Mouse (Mus musculus): ENCODE results near the gene Naa38. TPM values are rescaled to one million over a fixed set of nuclear protein-coding genes. Genes with fewer than 3 reads are reported as not detected.
"Not testable (repeated sequence)": the region's sequence is repeated elsewhere in the genome, so short reads cannot be mapped to it uniquely, and the experiment has no call there.

Gene Naa38
- polyA plus RNA-seq, 1 experiment from 2014 or later = 164 TPM

DNA sequence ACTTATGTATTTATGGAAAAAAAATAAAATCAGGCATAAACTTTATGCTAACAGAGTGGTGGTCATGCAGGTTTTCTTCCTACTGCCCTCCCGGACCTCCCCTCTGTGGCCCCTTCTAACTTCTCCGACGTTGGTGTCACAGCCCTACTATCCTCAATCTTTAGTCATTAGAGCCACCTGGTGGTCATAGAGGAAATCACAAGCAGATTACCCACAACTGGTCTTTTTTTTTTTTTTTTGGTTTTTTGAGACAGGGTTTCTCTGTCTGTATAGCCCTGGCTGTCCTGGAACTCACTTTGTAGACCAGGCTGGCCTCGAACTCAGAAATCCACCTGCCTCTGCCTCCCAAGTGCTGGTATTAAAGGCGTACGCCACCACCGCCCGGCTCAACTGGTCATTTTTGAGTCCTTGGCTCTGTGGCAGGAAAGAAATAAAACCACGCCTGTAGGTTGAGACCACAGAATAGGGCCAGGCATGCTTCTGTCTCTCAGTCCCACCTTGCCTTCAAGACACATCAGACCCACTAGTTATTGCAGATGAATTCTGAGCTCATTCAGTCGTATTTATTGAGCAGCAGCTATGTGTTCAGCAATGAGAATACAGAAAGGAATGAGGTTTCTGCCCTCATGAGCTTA lies 4.8 kb upstream of the Naa38 start:
- H3K4me2 ChIP-seq (replicated peaks; ENCODE audit: low read depth) = 0 out of 2 replicates have a peak overlapping the region, but pooled peaks have one; percentile 25

DNA sequence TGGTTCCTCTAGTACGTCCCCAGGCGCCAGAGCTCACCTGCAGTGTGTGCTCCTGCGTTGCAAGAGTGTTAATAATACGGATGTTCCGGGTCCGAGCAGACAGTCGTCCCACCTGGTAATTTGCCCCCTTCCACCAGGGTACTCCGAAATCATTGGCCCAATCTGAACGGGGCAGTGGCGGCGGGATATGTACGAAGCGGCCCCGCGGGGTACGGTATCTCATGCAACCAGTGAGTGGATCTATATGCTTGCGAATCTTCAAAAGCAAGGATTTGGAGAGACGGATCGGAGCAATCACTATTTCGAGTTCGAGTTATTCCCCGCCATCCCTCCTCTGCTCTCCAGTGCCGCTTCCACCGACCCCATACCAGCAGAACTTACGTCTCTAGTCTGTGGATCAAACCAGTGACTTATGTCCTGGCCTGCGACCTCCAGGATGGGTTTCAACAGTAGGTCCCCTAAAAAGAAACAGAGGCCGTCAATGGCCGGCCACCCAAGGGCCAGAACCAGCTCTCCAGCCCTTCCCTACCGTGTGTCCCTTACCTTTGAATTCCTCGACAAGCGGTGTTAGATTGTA lies 608 bp upstream of the Naa38 start:
- H3K27ac ChIP-seq (ENCODE audit: low read depth, low read length) = peak overlapping the region; percentile 91
- not testable (repeated sequence) for H3K27me3 ChIP-seq (replicated peaks; ENCODE audit: control insufficient read depth, insufficient read depth, low read length); H3K4me1 ChIP-seq (replicated peaks; ENCODE audit: control insufficient read depth, insufficient read depth, low read length); H3K36me3 ChIP-seq (ENCODE audit: control insufficient read depth, insufficient read depth); H3K9me3 ChIP-seq (ENCODE audit: control insufficient read depth)
- peak overlapping the region; percentile 58 for H3K4me3 ChIP-seq (ENCODE audit: low read depth, low read length)
- peak overlapping the region; percentile 75 for H3K9ac ChIP-seq (ENCODE audit: low read depth, low read length)
- peak overlapping the region; percentile 76 for H3K4me2 ChIP-seq (replicated peaks; ENCODE audit: low read depth)
- ATAC-seq = peak; percentile 9; the same call in 1 of the 2 replicates
- 1% methylated on average over 31 of the region's 31 CpGs for WGBS

More for the DNA sequence above, 4.8 kb upstream of the Naa38 start:
- Histone ChIP-seq H3K27ac (ENCODE audit: low read depth, low read length) (no peak overlapping the region), H3K9me3 (ENCODE audit: control insufficient read depth) (no peaks in the 10 kb centered on the region), H3K9ac (ENCODE audit: low read depth, low read length) (no peak overlapping the region), H3K36me3 (ENCODE audit: control insufficient read depth, insufficient read depth) (no peaks in the 10 kb centered on the region), H3K4me3 (ENCODE audit: low read depth, low read length) (no peak overlapping the region), H3K27me3 (replicated peaks; ENCODE audit: control insufficient read depth, insufficient read depth, low read length) (no peaks in the 10 kb centered on the region), H3K4me1 (replicated peaks; ENCODE audit: control insufficient read depth, insufficient read depth, low read length) (no peaks in the 10 kb centered on the region)
- 51% methylated on average over 10 of the region's 10 CpGs for WGBS
- TF ChIP-seq CTCF (IDR thresholded peaks at IDR 0.05; ENCODE audit: low read depth) = peak; percentile 78
- ATAC-seq = 0 out of 2 replicates have a peak, but pooled peaks have one; percentile 9

DNA sequence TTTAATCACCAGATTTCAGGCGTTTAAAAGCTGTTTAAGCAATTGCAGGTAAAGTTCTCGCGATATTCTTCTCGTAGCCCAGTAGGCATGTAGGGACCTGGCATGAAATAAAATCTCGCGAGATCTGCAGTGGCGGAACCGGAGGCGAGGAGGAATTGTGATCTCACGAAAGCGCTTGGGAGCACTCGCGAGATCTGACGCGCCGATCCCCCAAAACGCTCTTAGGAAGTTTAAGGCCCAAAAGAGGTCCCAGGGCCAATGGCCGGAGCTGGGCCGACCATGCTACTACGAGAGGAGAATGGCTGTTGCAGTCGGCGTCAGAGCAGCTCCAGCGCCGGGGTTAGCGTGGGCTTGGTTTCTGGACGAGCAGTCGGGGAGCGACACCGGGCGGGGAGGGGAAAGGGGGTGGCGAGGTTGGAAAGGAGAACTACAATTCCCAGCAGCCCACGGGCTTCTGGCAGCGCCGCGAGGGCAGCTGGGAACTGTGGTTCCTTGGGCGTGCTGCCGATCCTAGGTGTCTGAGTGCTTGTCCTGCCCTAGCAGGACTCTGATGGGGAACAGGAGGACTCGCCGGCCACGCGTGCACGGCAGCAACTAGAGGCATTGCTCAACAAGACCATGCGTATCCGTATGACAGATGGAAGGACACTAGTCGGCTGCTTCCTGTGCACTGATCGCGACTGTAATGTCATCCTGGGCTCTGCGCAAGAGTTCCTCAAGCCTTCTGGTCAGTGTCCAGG lies 517 bp downstream of the Naa38 start:
- Histone ChIP-seq H3K9ac (ENCODE audit: low read depth, low read length) (peak overlapping the region; percentile 75), H3K27me3 (replicated peaks; ENCODE audit: control insufficient read depth, insufficient read depth, low read length) (no peaks in the 10 kb centered on the region), H3K4me3 (ENCODE audit: low read depth, low read length) (peak overlapping the region; percentile 58), H3K9me3 (ENCODE audit: control insufficient read depth) (no peaks in the 10 kb centered on the region), H3K36me3 (ENCODE audit: control insufficient read depth, insufficient read depth) (peaks cover 16% of the 10 kb centered on the region), H3K27ac (ENCODE audit: low read depth, low read length) (peak overlapping the region; percentile 91), H3K4me1 (replicated peaks; ENCODE audit: control insufficient read depth, insufficient read depth, low read length) (0 out of 2 replicates have a peak, but pooled peaks cover 5% of the 10 kb centered on the region), H3K4me2 (replicated peaks; ENCODE audit: low read depth) (peak overlapping the region; percentile 76)
- peak; percentile 91 for ATAC-seq
- WGBS = under 1% methylated on average over 48 of the region's 48 CpGs
- TF ChIP-seq CTCF (IDR thresholded peaks at IDR 0.05; ENCODE audit: low read depth) = no peak

DNA sequence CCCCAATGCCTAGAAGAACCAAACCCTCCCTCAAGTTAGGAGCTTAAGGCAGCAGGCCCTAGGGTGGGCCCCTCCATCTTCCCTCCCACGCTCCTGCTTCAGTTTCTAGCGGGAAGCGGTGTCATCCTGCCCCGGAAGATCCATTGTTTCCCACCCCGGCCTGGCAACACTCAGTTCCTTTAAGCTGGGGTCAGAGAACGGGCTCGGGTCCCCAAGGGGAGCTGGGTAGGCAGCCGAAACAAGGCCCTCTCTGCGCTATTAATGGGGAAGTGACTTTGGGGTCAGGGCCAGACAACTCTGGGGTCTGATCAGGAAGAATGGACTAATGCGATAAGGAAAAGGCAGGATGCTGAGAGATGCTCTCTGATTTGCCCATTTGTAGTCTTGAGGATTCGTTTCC lies 1.5 kb downstream of the Naa38 start:
- ATAC-seq = no peak
- 45% methylated on average over 11 of the region's 11 CpGs for WGBS
- no peak for TF ChIP-seq CTCF (IDR thresholded peaks at IDR 0.05; ENCODE audit: low read depth)

DNA sequence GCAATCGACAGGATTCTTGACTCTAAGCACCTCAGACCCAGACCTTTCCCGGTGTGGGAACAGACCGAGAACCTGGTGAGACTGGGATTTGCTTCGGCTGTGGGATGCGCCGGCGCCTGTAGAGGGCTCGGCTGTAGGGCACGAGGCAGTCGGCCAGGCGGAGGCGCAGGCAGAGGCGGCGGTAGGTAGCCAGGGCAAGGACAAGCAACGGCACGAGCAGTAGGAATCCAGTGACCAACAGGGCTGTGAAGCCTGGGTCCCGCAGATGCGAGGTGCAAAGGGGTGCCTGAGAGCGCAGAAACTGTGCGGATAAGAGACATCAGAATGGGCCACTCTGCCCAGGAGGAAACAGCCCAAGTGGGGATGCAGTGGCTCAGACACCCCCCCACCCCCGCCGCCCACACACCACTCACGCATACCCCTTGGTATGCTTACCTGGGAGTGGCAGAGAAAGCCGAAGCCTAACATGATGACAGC lies 2.3 kb downstream of the Naa38 start:
- Histone ChIP-seq H3K27me3 (replicated peaks; ENCODE audit: control insufficient read depth, insufficient read depth, low read length) (no peaks in the 10 kb centered on the region), H3K27ac (ENCODE audit: low read depth, low read length) (peak overlapping the region; percentile 64), H3K4me3 (ENCODE audit: low read depth, low read length) (peak overlapping the region; percentile 26), H3K36me3 (ENCODE audit: control insufficient read depth, insufficient read depth) (peaks cover 32% of the 10 kb centered on the region), H3K9ac (ENCODE audit: low read depth, low read length) (peak overlapping the region; percentile 42; the same call in 1 of the 2 replicates), H3K4me1 (replicated peaks; ENCODE audit: control insufficient read depth, insufficient read depth, low read length) (0 out of 2 replicates have a peak, but pooled peaks cover 5% of the 10 kb centered on the region), H3K4me2 (replicated peaks; ENCODE audit: low read depth) (peak overlapping the region; percentile 76), H3K9me3 (ENCODE audit: control insufficient read depth) (no peaks in the 10 kb centered on the region)
- ATAC-seq = no peak
- 35% methylated on average over 24 of the region's 24 CpGs for WGBS
- TF ChIP-seq CTCF (IDR thresholded peaks at IDR 0.05; ENCODE audit: low read depth) = peak; percentile 34

More for the DNA sequence above, 1.5 kb downstream of the Naa38 start:
- Histone ChIP-seq H3K4me2 (replicated peaks; ENCODE audit: low read depth) (peak overlapping the region; percentile 76), H3K9me3 (ENCODE audit: control insufficient read depth) (no peaks in the 10 kb centered on the region), H3K9ac (ENCODE audit: low read depth, low read length) (peak overlapping the region; percentile 75; the same call in 1 of the 2 replicates), H3K27ac (ENCODE audit: low read depth, low read length) (peak overlapping the region; percentile 91), H3K27me3 (replicated peaks; ENCODE audit: control insufficient read depth, insufficient read depth, low read length) (no peaks in the 10 kb centered on the region), H3K4me3 (ENCODE audit: low read depth, low read length) (peak overlapping the region; percentile 58), H3K36me3 (ENCODE audit: control insufficient read depth, insufficient read depth) (peaks cover 25% of the 10 kb centered on the region), H3K4me1 (replicated peaks; ENCODE audit: control insufficient read depth, insufficient read depth, low read length) (0 out of 2 replicates have a peak, but pooled peaks cover 5% of the 10 kb centered on the region)

DNA sequence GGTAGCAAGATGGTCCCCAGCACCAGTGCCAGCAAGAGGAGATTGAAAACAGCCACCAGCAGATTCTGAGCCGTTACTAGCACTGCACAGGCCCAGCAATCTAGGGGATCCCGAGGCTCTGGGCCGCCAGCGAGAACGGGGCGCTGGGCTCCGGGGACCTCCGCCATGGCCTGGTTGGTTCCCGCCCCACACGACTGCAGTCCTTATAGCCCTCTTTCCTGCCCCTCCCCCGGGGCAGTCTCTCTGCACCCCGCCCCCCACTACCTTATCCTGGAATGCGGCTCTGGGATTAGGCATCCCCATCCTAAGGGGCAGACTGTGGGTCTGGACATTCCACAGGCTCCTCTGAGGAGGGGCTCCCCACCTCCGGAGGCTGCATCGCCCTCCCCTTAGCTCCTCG lies 2.8 kb downstream of the Naa38 start, which contains the start of gene Tmem88:
TSS of gene Tmem88 (minus strand) at position 176 of the 400 bp plus-strand sequence.
- Histone ChIP-seq H3K36me3 (ENCODE audit: control insufficient read depth, insufficient read depth) (peaks cover 32% of the 10 kb centered on the region), H3K4me2 (replicated peaks; ENCODE audit: low read depth) (peak within 1 kb of the TSS; percentile 76), H3K9ac (ENCODE audit: low read depth, low read length) (peak within 1 kb of the TSS; percentile 42; the same call in 1 of the 2 replicates), H3K27ac (ENCODE audit: low read depth, low read length) (peak within 1 kb of the TSS; percentile 64), H3K9me3 (ENCODE audit: control insufficient read depth) (no peaks in the 10 kb centered on the region), H3K4me3 (ENCODE audit: low read depth, low read length) (peak within 1 kb of the TSS; percentile 26), H3K4me1 (replicated peaks; ENCODE audit: control insufficient read depth, insufficient read depth, low read length) (0 out of 2 replicates have a peak, but pooled peaks cover 5% of the 10 kb centered on the region), H3K27me3 (replicated peaks; ENCODE audit: control insufficient read depth, insufficient read depth, low read length) (no peaks in the 10 kb centered on the region)
- TF ChIP-seq CTCF (IDR thresholded peaks at IDR 0.05; ENCODE audit: low read depth) = no peak
- 24% methylated on average over 16 of the region's 16 CpGs for WGBS
- no peak for ATAC-seq

All from intestine, postnatal 0 days (tissue).